Mouse (Mus musculus) kidney, postnatal 0 days (tissue): Measurements from ENCODE around the gene Mybpc2. TPM values are rescaled to one million over a fixed set of nuclear protein-coding genes. Genes with fewer than 3 reads are reported as not detected.
A peak's percentile ranks its signal among the peaks of the same experiment; 100 is the strongest.

Experiments
- ATAC-seq: fragments of 200-750 bp; cut with Nextera tagmentation; replicated peaks from 2 replicates; pipeline ENCODE4 v1.8.0; 2017; ENCODE audit warnings: low read depth, moderate number of reproducible peaks, moderate TSS enrichment, moderate library complexity; ENCODE audit not compliant: low FRiP score
- DNase-seq: peaks from one replicate; pipeline ENCODE4 v3.0.0-alpha.2; 2016; ENCODE audit warnings: low spot score
- H3K27ac ChIP-seq: fragments of 300-500 bp; sonication (generic); 2 replicates; pipeline ENCODE4 v1.5.1; 2014; ENCODE audit warnings: mild to moderate bottlenecking
- H3K27me3 ChIP-seq: fragments of 300-500 bp; sonication (generic); 2 replicates; pipeline ENCODE4 v1.6.1; 2014; ENCODE audit warnings: low read length, mixed read lengths; ENCODE audit not compliant: insufficient read depth
- H3K36me3 ChIP-seq: fragments of 300-500 bp; sonication (generic); 2 replicates; pipeline ENCODE4 v1.6.1; 2014; ENCODE audit warnings: low read length, mixed read lengths; ENCODE audit not compliant: insufficient read depth
- H3K4me1 ChIP-seq: fragments of 300-500 bp; sonication (generic); replicated peaks from 2 replicates; pipeline ENCODE4 v1.6.1; 2014; ENCODE audit warnings: antibody characterized with exemption, low read length, mixed read lengths; ENCODE audit not compliant: insufficient read depth
- H3K4me2 ChIP-seq: fragments of 300-500 bp; sonication (generic); 2 replicates; pipeline ENCODE4 v1.6.1; 2014; ENCODE audit warnings: mild to moderate bottlenecking, low read length, moderate library complexity, mixed read lengths
- H3K4me3 ChIP-seq: fragments of 300-500 bp; sonication (generic); replicated peaks from 2 replicates; pipeline ENCODE4 v1.5.1; 2014; ENCODE audit warnings: low read depth, low read length
- H3K9ac ChIP-seq: fragments of 300-500 bp; sonication (generic); 2 replicates; pipeline ENCODE4 v1.6.1; 2014; ENCODE audit warnings: low read depth, low read length
- H3K9me3 ChIP-seq: fragments of 300-500 bp; sonication (generic); replicated peaks from 2 replicates; pipeline ENCODE4 v1.6.1; 2016; ENCODE audit warnings: low read length, inconsistent platforms, mixed read lengths
- CTCF ChIP-seq: IDR thresholded peaks from 2 replicates; pipeline ENCODE4 v1.5.1; 2016; ENCODE audit warnings: antibody characterized with exemption, low read depth, mild to moderate bottlenecking, moderate library complexity
- WGBS: fragments of 180-500 bp; shearing (Covaris S2); extraction: QIAGEN DNeasy Blood & Tissue Kit; methylation state at CpG from one replicate; pipeline ENCODE4 v1.1.7; 2014; 5-methylcytosine and 5-hydroxymethylcytosine counted together
- polyA plus RNA-seq: library from polyadenylated mRNA; unstranded; fragments of >200 nt; fragmentation: Nextera tagmentation; extraction: Ambion mirVana; gene quantifications from 2 replicates; pipeline ENCODE4 v1.2.1, GENCODE M21; 2015

The Mybpc2 gene
- polyA plus RNA-seq, 1 experiment from 2014 or later = 0.08 TPM

- peak; percentile 97 for DNase-seq
- H3K27ac ChIP-seq = peak overlapping the region; percentile 99
- H3K27me3 ChIP-seq = no peaks in the 10 kb centered on the region
- H3K36me3 ChIP-seq = peaks cover 32% of the 10 kb centered on the region
- WGBS = 1% methylated on average over 31 of the region's 32 CpGs
- H3K4me2 ChIP-seq = peak overlapping the region; percentile 62
- peak overlapping the region; percentile 74 for H3K4me3 ChIP-seq
- peak; percentile 84 for ATAC-seq
- no peaks in the 10 kb centered on the region for H3K9me3 ChIP-seq
- H3K9ac ChIP-seq = peak overlapping the region; percentile 83
- H3K4me1 ChIP-seq = no peaks in the 10 kb centered on the region
- TF ChIP-seq CTCF = no peak
Observed at GRCm38 (mm10) chr7:44553196-44553764, 28.8 kb upstream of the Mybpc2 start.

DNA sequence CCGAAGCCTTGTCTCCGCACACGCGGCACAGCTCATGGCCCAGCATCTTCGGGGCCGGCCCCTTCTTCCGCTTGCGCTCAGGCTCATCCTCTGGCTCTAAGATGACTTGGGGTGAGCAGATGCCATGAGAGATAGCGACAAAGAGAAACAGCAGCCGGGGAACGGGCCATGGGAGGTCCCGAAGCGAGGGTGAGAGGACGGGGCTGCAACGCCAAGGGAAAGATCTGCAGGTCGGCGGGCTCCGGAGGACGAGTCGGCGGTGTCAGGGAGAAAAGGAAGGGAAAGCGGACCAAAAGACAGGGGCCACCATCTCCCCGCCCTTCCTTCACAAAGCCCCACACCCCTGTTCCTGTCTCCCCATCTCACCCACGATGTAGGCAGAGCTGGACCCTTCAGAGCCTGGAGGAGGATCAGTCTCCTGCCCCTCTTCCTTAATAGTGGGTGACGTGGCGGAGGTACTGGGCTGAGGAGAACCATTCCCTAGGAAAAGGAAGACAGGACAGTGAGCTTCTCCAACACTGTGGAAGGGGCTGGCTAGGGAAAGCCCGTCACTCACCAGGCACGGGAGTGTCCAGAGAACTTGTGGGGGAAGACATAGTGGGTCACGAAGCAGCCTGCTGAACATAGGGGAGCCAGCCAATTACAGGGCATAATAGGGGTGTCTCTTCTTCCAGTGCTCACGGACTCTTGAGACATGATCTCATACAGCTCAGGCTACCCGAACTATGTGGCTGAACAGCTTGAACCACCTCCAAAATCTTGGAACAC is 27.9 kb upstream of the Mybpc2 start:
- WGBS = 86% methylated on average over 31 of the region's 31 CpGs
- TF ChIP-seq CTCF = no peak
- Histone ChIP-seq H3K9me3 (no peaks in the 10 kb centered on the region), H3K4me3 (peak overlapping the region; percentile 74; the same call in 1 of the 2 replicates), H3K36me3 (peaks cover 32% of the 10 kb centered on the region), H3K4me2 (peak overlapping the region; percentile 62), H3K4me1 (no peaks in the 10 kb centered on the region; the same call in 1 of the 2 replicates), H3K27me3 (no peaks in the 10 kb centered on the region), H3K9ac (no peak overlapping the region), H3K27ac (no peak overlapping the region)
- no peak for DNase-seq
- ATAC-seq = no peak

- peaks cover 32% of the 10 kb centered on the region for H3K36me3 ChIP-seq
- TF ChIP-seq CTCF = no peak
- H3K9me3 ChIP-seq = no peaks in the 10 kb centered on the region
- no peak overlapping the region for H3K9ac ChIP-seq
- no peak overlapping the region for H3K4me3 ChIP-seq
- DNase-seq (no peak), ATAC-seq (no peak)
- no peak overlapping the region for H3K27ac ChIP-seq
- no peak overlapping the region for H3K4me2 ChIP-seq
- H3K27me3 ChIP-seq = no peaks in the 10 kb centered on the region
- WGBS = 80% methylated on average over 22 of the region's 22 CpGs
- no peaks in the 10 kb centered on the region; the same call in 1 of the 2 replicates for H3K4me1 ChIP-seq
Observed at GRCm38 (mm10) chr7:44551731-44552130, 27.3 kb upstream of the Mybpc2 start.

- 95% methylated on average over 21 of the region's 21 CpGs for WGBS
- ATAC-seq (no peak), DNase-seq (no peak)
- H3K27me3 ChIP-seq = no peaks in the 10 kb centered on the region
- H3K9ac ChIP-seq = no peak overlapping the region
- H3K9me3 ChIP-seq = no peaks in the 10 kb centered on the region
- no peak overlapping the region for H3K4me2 ChIP-seq
- H3K27ac ChIP-seq = no peak overlapping the region
- no peak for TF ChIP-seq CTCF
- H3K4me1 ChIP-seq = no peaks in the 10 kb centered on the region; the same call in 1 of the 2 replicates
- H3K36me3 ChIP-seq = peaks cover 32% of the 10 kb centered on the region
- no peak overlapping the region for H3K4me3 ChIP-seq
Observed at GRCm38 (mm10) chr7:44551301-44551700, 26.8 kb upstream of the Mybpc2 start.

GRCm38 (mm10) chr7:44550409-44550678 is 25.9 kb upstream of the Mybpc2 start:
- no peaks in the 10 kb centered on the region for H3K9me3 ChIP-seq
- DNase-seq (no peak), ATAC-seq (no peak)
- H3K9ac ChIP-seq = no peak overlapping the region
- H3K36me3 ChIP-seq = peaks cover 32% of the 10 kb centered on the region
- no peaks in the 10 kb centered on the region; the same call in 1 of the 2 replicates for H3K4me1 ChIP-seq
- WGBS = 94% methylated on average over 11 of the region's 12 CpGs
- no peak overlapping the region for H3K4me2 ChIP-seq
- no peak overlapping the region for H3K27ac ChIP-seq
- no peak overlapping the region for H3K4me3 ChIP-seq
- no peaks in the 10 kb centered on the region for H3K27me3 ChIP-seq
- no peak for TF ChIP-seq CTCF

DNA sequence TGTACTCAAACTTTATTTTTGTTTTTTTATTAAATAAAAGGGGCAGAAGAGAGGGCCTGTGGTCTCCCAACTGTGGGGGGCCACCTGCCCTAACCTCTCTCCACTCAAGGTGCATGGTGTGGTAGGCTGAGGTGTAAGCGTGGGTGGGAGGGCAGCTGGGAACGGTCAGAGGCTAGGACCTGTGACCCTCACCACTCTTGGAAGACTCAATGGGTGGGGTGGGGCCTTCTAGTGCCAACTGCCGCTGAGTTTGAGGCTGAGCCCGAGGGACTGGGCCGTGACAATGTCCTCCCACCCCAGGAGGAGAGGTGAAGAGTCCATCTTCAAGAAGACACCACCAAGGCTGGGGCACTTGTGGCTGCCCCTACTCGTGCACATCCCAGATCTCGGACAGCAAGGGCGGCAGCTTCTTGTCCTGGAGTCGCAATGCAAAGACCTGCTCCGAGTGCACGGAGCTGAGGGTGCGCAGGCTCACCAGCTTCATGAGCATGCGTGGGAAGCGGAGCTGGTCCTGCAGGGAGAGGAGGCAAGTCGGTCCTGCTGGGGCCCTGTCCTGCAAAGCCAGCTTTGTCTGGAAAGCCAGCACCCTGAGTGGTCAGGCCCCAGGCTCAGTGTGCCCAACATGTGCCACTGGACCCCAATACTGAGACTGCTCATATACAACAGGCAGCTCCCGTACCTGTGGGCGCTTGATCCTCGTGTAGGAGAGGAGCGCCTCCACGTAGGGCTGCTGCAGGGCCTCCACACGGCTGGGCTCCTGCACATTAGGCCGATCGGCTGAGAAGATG is 25.4 kb upstream of the Mybpc2 start:
- no peak overlapping the region for H3K4me3 ChIP-seq
- H3K36me3 ChIP-seq = peaks cover 32% of the 10 kb centered on the region
- no peaks in the 10 kb centered on the region for H3K27me3 ChIP-seq
- no peaks in the 10 kb centered on the region for H3K9me3 ChIP-seq
- H3K27ac ChIP-seq = no peak overlapping the region
- TF ChIP-seq CTCF = no peak
- H3K9ac ChIP-seq = no peak overlapping the region
- DNase-seq = no peak
- ATAC-seq = no peak
- H3K4me1 ChIP-seq = no peaks in the 10 kb centered on the region; the same call in 1 of the 2 replicates
- no peak overlapping the region for H3K4me2 ChIP-seq
- WGBS = 94% methylated on average over 23 of the region's 23 CpGs
